Mouse (Mus musculus): ENCODE data around the gene Hormad1.
"Not testable (repeated sequence)": the region's sequence is repeated elsewhere in the genome, so short reads cannot be mapped to it uniquely, and the experiment has no call there.

The Hormad1 gene

DNA sequence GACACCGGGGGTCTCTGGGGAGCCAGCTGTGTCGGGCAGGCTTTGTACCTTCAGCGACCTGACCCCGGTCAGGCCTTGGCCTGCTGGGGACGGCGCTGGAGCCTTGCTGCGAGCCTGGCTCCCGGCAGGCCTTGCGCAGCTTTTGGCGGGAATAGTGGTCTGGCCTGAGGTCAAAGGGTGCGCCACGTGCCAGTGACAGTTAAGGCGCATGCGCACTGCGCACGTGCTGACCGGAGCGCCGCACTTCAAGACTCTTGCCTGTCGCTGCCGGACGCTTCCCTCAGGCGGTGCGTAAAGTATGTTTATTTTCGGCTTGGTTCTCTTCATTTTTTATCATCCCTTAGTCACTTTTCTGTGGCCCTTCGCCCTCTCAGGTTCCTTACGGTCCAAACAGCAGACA lies at the start of gene Hormad1:
Hormad1 (plus strand) TSS at position 241 of the 400 bp plus-strand sequence.
- in situ Hi-C loops (cut with MboI) = no loop called here

GRCm38 (mm10) chr3:95511611-95512180 lies 47.8 kb upstream of the Hormad1 start:
- in situ Hi-C loops (cut with MboI) = no loop called here

DNA sequence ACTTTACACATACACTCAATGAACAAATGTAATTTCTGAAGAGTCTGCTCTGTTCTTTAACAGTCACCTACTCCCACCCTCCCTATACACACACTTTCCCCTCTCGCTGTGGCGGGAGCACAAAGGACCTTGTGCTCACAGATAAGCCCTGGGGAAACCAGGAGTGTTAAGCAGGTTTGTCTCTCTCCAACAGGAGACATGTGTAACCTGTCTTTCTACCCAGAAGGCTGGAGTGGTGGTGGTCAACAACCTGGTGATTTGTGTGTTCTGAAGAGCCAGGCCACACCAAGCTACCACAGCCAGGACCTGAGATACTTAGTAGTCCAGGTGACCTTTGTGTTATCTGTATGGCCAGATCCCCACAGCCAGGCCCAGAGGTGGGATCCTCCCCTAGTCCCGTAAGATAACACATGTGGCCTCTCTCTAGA lies 42.8 kb upstream of the Hormad1 start:
- in situ Hi-C loops (cut with MboI) = no loop called here

GRCm38 (mm10) chr3:95517493-95517898 lies 42.0 kb upstream of the Hormad1 start:
- in situ Hi-C loops (cut with MboI) = no loop called here

GRCm38 (mm10) chr3:95518891-95519290 lies 40.6 kb upstream of the Hormad1 start:
- in situ Hi-C loops (cut with MboI) = no loop called here

DNA sequence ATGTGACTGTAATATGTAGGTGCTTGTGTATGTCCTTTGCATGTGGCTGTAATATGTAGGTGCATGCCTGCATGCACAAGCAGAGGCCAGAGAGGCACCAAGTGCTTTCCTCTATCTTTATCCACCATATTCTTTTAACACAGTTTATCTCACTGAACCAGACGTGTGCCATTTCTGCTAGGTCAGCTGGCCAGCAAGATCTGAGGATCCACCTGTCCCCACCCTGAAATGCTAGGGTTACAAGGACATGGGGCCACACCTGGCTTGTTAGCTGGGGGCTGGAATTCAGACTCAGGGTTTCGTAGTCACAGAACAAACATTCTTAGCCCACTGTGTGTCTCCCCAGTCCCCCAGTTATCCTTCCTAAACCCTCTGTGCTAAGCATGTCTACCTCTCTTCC lies 40.2 kb upstream of the Hormad1 start:
- in situ Hi-C loops (cut with MboI) = no loop called here

DNA sequence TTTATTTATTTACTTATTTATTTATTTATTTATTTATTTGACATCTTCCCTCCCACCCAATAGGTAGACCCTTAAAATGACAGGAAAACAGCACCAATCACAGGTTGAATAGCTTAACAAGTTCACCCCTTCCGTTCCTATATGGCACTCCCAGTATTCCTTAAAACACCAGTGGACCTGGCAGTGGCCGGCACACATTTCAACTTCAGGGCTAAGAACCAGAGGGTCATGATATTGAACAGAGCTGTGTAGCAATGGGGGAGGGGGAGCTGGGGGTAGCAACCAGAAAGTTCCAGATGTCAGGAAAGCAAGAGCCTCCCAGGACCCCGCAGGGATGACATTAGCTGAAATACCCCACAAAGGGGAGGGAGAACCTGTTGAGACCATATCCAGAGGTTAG lies 39.4 kb upstream of the Hormad1 start:
- in situ Hi-C loops (cut with MboI) = no loop called here

- in situ Hi-C loops (cut with MboI) = no loop called here
Observed at GRCm38 (mm10) chr3:95521168-95521567, 38.3 kb upstream of the Hormad1 start.

- in situ Hi-C loops (cut with MboI) = no loop called here
Observed at GRCm38 (mm10) chr3:95523662-95524061, 35.8 kb upstream of the Hormad1 start.

GRCm38 (mm10) chr3:95524673-95525072 lies 34.8 kb upstream of the Hormad1 start:
- in situ Hi-C loops (cut with MboI) = no loop called here

DNA sequence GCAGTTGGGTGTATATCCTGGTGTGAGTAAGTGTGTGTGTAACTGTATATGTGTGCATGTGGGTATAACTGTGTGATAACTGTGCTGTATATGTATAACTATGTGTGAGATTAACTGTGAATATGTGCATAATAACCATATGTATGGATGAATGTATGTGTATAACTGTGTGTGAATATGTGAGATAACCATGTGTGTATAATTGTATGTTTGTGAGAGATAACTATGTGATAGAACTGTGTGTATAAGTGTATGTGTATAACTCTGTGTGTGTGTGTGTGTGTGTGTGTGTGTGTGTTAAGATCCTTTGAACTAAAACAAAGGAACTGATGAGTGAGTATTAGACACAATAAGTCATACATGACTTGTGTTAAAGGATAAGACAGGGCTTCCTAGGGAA lies 33.4 kb upstream of the Hormad1 start:
- in situ Hi-C loops (cut with MboI) = no loop called here

DNA sequence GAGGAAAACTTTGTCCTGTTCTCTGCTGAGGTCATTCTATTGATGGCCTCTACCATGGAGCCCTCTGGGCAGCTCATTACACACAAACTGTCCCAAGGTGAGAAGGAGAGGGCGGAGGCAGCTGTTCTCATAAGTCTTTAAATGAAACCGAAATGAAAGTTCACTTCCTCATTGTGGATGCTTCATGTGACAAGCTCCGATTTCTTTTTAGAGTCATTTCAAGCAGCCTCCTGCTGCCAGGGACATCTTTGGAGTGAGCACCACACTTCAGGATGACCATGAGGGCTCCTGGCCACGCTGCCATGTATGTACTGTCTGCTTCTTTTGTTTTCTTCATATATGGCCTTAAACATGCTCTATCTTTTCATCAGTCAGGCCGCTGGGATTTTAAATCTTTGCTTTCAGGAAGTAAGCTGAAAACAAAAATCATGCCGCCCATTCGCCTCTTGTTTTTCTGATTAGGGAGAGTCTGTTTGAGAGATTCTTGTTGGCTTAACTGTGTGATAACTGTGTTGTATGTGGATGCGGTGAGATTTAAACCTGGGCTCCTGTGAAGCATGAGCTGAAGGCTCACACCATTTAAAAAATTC lies 32.8 kb upstream of the Hormad1 start, which contains the start of gene Ctss:
Ctss (plus strand) TSS at position 165 of the 590 bp plus-strand sequence.
- in situ Hi-C loops (cut with MboI) = no loop called here

- in situ Hi-C loops (cut with MboI) = no loop called here
Observed at GRCm38 (mm10) chr3:95529814-95530213, 29.7 kb upstream of the Hormad1 start.

GRCm38 (mm10) chr3:95531025-95531424 lies 28.5 kb upstream of the Hormad1 start:
- in situ Hi-C loops (cut with MboI) = no loop called here

GRCm38 (mm10) chr3:95533364-95533763 lies 26.1 kb upstream of the Hormad1 start:
- in situ Hi-C loops (cut with MboI) = no loop called here

DNA sequence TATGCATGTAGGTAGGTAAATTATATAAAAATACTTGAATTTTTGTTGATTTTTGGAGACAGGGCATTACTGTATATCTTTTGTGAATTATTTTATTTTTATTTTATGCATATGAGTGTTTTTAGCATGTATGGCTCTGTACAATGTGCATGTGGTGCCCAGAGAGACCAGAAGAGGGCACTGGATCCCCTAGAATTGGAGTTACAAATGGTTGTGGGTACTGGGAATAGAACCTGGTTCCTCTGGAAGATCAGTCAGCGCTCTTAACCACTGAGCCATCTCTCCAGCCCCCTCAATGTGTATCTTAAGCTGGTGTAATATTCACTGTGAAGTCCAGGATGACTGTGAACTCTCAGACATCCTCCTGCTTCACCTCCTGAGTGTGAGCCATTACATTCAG lies 24.6 kb upstream of the Hormad1 start:
- in situ Hi-C loops (cut with MboI) = no loop called here

DNA sequence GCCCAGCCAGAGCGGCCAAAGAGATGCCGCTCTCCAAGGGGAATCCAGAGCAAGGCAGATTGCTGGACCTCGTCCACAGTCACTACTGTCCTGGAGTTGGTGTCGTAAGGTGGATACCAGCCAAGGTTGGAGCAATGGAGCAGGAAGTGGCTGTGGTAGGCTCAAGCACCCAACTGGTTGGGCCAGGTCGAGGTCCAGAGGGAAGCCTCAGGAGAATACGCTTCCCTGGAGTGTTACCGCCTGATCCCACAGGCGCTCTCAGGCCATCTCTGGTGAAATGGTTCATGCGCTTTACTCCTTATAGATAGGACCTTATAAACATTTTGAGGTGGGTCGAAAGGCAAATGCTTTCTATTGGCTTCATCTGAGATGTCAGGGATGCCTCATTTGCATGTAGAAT lies 20.5 kb upstream of the Hormad1 start:
- in situ Hi-C loops (cut with MboI) = no loop called here

- in situ Hi-C loops (cut with MboI) = no loop called here
Observed at GRCm38 (mm10) chr3:95539837-95540236, 19.6 kb upstream of the Hormad1 start.

GRCm38 (mm10) chr3:95541186-95541585 lies 18.3 kb upstream of the Hormad1 start:
- in situ Hi-C loops (cut with MboI) = not testable (repeated sequence)

- in situ Hi-C loops (cut with MboI) = no loop called here
Observed at GRCm38 (mm10) chr3:95542171-95542570, 17.3 kb upstream of the Hormad1 start.

DNA sequence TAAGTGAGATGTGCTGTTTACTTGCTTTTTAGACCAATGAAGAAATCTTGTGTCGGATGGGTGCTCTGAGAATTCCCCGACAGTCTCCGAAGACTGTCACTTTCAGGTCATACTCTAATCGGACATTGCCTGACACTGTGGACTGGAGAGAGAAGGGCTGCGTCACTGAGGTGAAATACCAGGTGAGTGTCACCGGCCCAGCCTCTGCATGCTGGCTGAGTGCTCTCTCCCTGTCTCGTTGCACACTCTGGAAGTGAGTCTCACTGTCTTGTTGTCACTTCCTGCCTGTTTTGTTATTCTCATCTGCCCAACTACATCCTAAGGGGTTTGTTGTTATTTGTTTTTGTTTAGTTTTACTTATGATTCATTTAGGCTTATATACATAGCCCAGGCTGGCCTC lies 16.5 kb upstream of the Hormad1 start:
- in situ Hi-C loops (cut with MboI) = no loop called here

DNA sequence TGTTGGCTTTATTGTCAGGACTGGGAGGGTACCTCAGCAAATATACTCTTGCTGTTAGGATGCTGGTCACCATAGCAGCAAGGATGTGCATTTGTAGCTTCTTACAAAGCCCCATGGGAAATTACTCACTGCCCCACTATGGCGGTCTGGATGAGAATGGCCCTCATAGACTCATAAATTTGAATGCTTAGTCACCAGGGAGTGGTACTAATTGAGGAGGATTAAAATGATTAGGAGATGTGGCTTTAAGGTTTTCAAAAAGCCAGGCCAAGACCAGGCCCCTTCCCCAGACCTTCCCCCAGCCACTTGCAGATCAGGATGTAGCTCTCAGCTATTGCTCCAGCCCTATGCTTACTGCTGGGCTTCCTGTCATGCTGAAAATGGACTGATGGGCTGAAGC lies 9.3 kb upstream of the Hormad1 start:
- in situ Hi-C loops (cut with MboI) = no loop called here

GRCm38 (mm10) chr3:95553986-95554385 lies 5.5 kb upstream of the Hormad1 start:
- in situ Hi-C loops (cut with MboI) = no loop called here

- in situ Hi-C loops (cut with MboI) = no loop called here
Observed at GRCm38 (mm10) chr3:95560738-95561137, 1.3 kb downstream of the Hormad1 start.
